Mouse (Mus musculus) forebrain, embryonic 15.5 days (tissue): ENCODE results near the gene Bend5. TPM values are rescaled to one million over a fixed set of nuclear protein-coding genes. Genes with fewer than 3 reads are reported as not detected.

Experiments used
- ATAC-seq: fragments of 200-750 bp; cut with Nextera tagmentation; replicated peaks from 2 replicates; pipeline ENCODE4 v1.8.0; 2017; ENCODE audit warnings: mild to moderate bottlenecking, moderate TSS enrichment, moderate library complexity
- H3K27ac ChIP-seq: fragments of 300-500 bp; sonication (generic); replicated peaks from 2 replicates; pipeline ENCODE4 v1.5.1; 2015; ENCODE audit warnings: mild to moderate bottlenecking, inconsistent platforms
- H3K27me3 ChIP-seq: fragments of 300-500 bp; sonication (generic); 2 replicates; pipeline ENCODE4 v1.6.1; 2015; ENCODE audit warnings: inconsistent platforms
- H3K36me3 ChIP-seq: fragments of 300-500 bp; sonication (generic); 2 replicates; pipeline ENCODE4 v1.6.1; 2015; ENCODE audit warnings: mild to moderate bottlenecking, inconsistent platforms
- H3K4me1 ChIP-seq: fragments of 300-500 bp; sonication (generic); 2 replicates; pipeline ENCODE4 v1.6.1; 2015; ENCODE audit warnings: inconsistent platforms
- H3K4me2 ChIP-seq: fragments of 300-500 bp; sonication (generic); replicated peaks from 2 replicates; pipeline ENCODE4 v1.6.1; 2015; ENCODE audit warnings: mild to moderate bottlenecking, inconsistent platforms
- H3K4me3 ChIP-seq: fragments of 300-500 bp; sonication (generic); 2 replicates; pipeline ENCODE4 v1.5.1; 2015; ENCODE audit warnings: mild to moderate bottlenecking, inconsistent platforms
- H3K9ac ChIP-seq: fragments of 300-500 bp; sonication (generic); replicated peaks from 2 replicates; pipeline ENCODE4 v1.6.1; 2015; ENCODE audit warnings: mild to moderate bottlenecking, inconsistent platforms
- H3K9me3 ChIP-seq: fragments of 300-500 bp; sonication (generic); 2 replicates; pipeline ENCODE4 v1.6.1; 2016; ENCODE audit warnings: inconsistent platforms
- WGBS: fragments of 180-500 bp; shearing (Covaris S2); methylation state at CpG from one replicate; pipeline ENCODE4 v1.1.7; 2015; ENCODE audit warnings: mixed read lengths; 5-methylcytosine and 5-hydroxymethylcytosine counted together
- polyA plus RNA-seq: library from polyadenylated mRNA; unstranded; fragments of >200 nt; fragmentation: Nextera tagmentation; extraction: Ambion mirVana; gene quantifications from 2 replicates; pipeline ENCODE4 v1.2.1, GENCODE M21; 2015

The Bend5 gene
- polyA plus RNA-seq, 1 experiment from 2014 or later = 59.8 TPM

- ATAC-seq = peak; percentile 62; the same call in 1 of the 2 replicates
- 75% methylated on average over 2 of the region's 2 CpGs for WGBS
- Histone ChIP-seq H3K9ac (no peak overlapping the region), H3K9me3 (no peaks in the 10 kb centered on the region), H3K27ac (0 out of 2 replicates have a peak overlapping the region, but pooled peaks have one; percentile 37), H3K4me3 (no peak overlapping the region), H3K36me3 (no peaks in the 10 kb centered on the region), H3K4me1 (peaks cover 13% of the 10 kb centered on the region), H3K27me3 (0 out of 2 replicates have a peak, but pooled peaks cover 2% of the 10 kb centered on the region), H3K4me2 (no peak overlapping the region)
Observed at GRCm38 (mm10) chr4:111467293-111467773, 52.5 kb downstream of the Bend5 start.

- 0 out of 2 replicates have a peak overlapping the region, but pooled peaks have one; percentile 37 for H3K27ac ChIP-seq
- H3K4me2 ChIP-seq = no peak overlapping the region
- H3K9me3 ChIP-seq = no peaks in the 10 kb centered on the region
- H3K9ac ChIP-seq = no peak overlapping the region
- no peak overlapping the region for H3K4me3 ChIP-seq
- no peaks in the 10 kb centered on the region for H3K36me3 ChIP-seq
- WGBS = 84% methylated on average over 4 of the region's 4 CpGs
- peaks cover 17% of the 10 kb centered on the region for H3K4me1 ChIP-seq
- ATAC-seq = no peak
- H3K27me3 ChIP-seq = 0 out of 2 replicates have a peak, but pooled peaks cover 2% of the 10 kb centered on the region
Observed at GRCm38 (mm10) chr4:111467796-111468195, 53.0 kb downstream of the Bend5 start.

DNA sequence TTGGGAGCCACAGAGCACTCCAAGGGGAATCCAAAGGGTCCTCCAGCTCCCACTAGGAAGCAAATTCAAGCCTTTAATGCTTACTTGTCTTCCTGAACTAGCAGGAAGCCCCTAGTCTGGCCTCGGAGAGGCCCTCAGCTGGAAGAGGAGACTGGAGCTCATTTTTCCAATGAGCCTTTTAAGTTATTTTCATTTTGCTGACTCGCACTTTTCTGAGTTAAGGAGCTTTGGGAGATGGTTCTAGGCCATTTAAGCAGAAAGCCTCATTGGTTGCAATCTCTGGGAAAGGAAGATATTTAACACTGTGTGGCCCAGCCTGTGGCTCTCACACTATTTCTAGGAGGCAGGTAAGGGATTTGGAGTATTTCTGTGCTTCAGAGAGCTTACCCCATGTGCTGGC is 55.0 kb downstream of the Bend5 start:
- peaks cover 23% of the 10 kb centered on the region for H3K4me1 ChIP-seq
- H3K27ac ChIP-seq = no peak overlapping the region
- WGBS = 79% methylated on average over 2 of the region's 2 CpGs
- no peaks in the 10 kb centered on the region for H3K36me3 ChIP-seq
- no peak overlapping the region for H3K4me3 ChIP-seq
- no peak overlapping the region for H3K4me2 ChIP-seq
- H3K27me3 ChIP-seq = 0 out of 2 replicates have a peak, but pooled peaks cover 2% of the 10 kb centered on the region
- H3K9me3 ChIP-seq = no peaks in the 10 kb centered on the region
- no peak for ATAC-seq
- H3K9ac ChIP-seq = no peak overlapping the region

DNA sequence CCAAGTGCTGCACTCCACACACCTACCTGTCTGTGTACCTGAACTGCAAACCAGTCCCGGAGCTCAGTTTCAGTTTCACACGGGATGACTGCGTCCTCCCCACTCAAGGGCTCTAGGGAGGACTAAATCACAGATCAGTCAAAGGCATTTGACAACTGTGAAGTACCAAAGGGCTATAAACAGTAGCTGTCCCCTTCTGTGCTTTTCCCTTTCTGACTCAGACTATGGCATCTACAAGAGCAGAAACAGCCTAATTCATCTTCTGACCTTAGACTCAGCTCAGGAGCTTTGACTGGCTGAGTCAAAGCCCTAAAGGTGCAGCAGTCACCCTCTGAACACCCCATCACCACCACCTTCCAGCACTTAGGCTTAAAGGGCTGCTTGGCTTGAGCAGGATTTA is 56.9 kb downstream of the Bend5 start:
- Histone ChIP-seq H3K4me2 (no peak overlapping the region), H3K9me3 (no peaks in the 10 kb centered on the region), H3K36me3 (no peaks in the 10 kb centered on the region), H3K4me3 (no peak overlapping the region), H3K9ac (no peak overlapping the region), H3K27me3 (0 out of 2 replicates have a peak, but pooled peaks cover 2% of the 10 kb centered on the region), H3K27ac (no peak overlapping the region), H3K4me1 (peaks cover 23% of the 10 kb centered on the region)
- WGBS = 89% methylated on average over 3 of the region's 3 CpGs
- ATAC-seq = no peak

DNA sequence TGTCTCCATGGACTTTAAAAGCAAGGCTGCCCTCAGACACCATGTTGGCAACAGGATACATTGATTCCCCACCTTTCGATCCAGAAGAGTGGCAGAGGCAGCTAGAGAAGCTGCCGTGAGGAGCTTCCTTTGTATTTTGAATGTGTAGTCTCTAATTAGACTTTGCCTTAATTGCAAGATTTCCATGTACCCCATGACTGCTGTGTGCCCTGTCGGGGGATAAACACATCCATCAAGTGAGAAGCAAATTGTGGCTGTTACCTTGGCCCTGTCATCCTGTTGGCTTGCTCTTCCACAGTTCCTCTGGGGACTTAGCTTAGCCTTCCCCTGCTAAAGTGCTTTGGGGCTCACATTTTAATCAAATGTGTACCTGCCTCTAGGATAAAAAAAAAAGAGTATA is 57.7 kb downstream of the Bend5 start:
- no peak for ATAC-seq
- H3K4me3 ChIP-seq = no peak overlapping the region
- 17% methylated on average over 3 of the region's 3 CpGs for WGBS
- H3K9me3 ChIP-seq = no peaks in the 10 kb centered on the region
- H3K9ac ChIP-seq = no peak overlapping the region
- H3K4me1 ChIP-seq = peaks cover 18% of the 10 kb centered on the region
- H3K27ac ChIP-seq = no peak overlapping the region
- 0 out of 2 replicates have a peak, but pooled peaks cover 2% of the 10 kb centered on the region for H3K27me3 ChIP-seq
- no peaks in the 10 kb centered on the region for H3K36me3 ChIP-seq
- no peak overlapping the region for H3K4me2 ChIP-seq

- Histone ChIP-seq H3K9me3 (no peaks in the 10 kb centered on the region), H3K9ac (no peak overlapping the region), H3K4me1 (peaks cover 15% of the 10 kb centered on the region; the same call in 1 of the 2 replicates), H3K4me2 (no peak overlapping the region), H3K27ac (no peak overlapping the region), H3K27me3 (0 out of 2 replicates have a peak, but pooled peaks cover 2% of the 10 kb centered on the region), H3K4me3 (no peak overlapping the region), H3K36me3 (no peaks in the 10 kb centered on the region)
- ATAC-seq = no peak
- WGBS = 61% methylated on average over 1 of the region's 1 CpGs
Observed at GRCm38 (mm10) chr4:111473014-111473413, 58.2 kb downstream of the Bend5 start.

DNA sequence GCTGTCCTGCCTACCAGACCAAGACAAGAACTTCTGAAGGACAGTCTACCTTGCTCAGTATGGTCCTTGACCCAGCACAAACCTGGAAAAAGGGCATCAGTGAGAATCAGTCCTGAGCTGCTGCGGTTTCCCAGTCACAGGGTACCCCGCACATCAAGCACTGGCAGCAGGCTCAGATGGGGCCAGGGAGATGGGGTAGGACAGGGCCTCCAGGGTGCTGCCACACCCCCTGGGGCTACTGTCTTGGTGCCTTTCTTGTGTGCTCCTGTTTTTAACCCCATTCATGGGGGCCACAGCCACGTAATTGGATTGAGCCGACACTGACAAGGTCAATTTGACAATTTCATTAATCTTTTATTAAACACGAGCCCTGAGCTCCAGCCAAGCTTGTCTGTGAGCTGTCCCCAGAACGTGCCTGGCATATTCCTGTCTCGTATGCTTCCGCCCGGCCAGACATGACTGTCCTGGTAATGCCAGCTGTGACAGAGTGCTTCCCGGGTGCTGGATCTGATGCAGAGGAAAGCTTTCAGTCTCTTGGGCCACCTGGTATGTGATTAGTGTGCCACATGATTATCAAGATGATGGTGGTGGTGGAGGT is 60.7 kb downstream of the Bend5 start:
- ATAC-seq = peak; percentile 27; the same call in 1 of the 2 replicates
- 36% methylated on average over 10 of the region's 10 CpGs for WGBS
- no peak overlapping the region for H3K27ac ChIP-seq
- H3K9ac ChIP-seq = no peak overlapping the region
- no peaks in the 10 kb centered on the region for H3K9me3 ChIP-seq
- no peak overlapping the region for H3K4me2 ChIP-seq
- peaks cover 15% of the 10 kb centered on the region; the same call in 1 of the 2 replicates for H3K4me1 ChIP-seq
- no peak overlapping the region for H3K4me3 ChIP-seq
- H3K27me3 ChIP-seq = 0 out of 2 replicates have a peak, but pooled peaks cover 2% of the 10 kb centered on the region
- no peaks in the 10 kb centered on the region for H3K36me3 ChIP-seq

DNA sequence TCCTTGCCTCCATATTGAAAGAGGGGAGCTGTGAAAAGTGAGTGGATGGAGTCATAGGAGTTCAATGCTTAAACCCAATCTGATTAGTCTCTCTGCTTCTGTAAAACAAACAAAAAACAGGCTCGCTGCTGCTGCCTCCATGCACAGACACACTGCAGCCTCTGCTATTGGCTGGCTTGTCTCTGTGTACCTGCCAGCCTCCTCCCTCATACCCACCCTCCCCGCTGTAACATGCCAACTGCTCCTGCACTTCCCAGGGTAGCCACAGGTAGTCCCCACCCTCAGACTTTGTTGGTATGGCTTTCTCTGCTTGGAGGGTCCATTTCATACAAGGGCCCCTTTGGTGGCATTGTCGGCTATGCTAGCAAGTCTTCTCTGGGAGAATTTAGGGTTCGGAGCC is 62.7 kb downstream of the Bend5 start:
- Histone ChIP-seq H3K4me3 (no peak overlapping the region), H3K27me3 (no peaks in the 10 kb centered on the region), H3K9me3 (no peaks in the 10 kb centered on the region), H3K9ac (no peak overlapping the region), H3K27ac (no peak overlapping the region), H3K4me2 (no peak overlapping the region), H3K4me1 (peaks cover 9% of the 10 kb centered on the region; the same call in 1 of the 2 replicates), H3K36me3 (no peaks in the 10 kb centered on the region)
- no peak; the same call in 1 of the 2 replicates for ATAC-seq
- WGBS = 28% methylated on average over 4 of the region's 4 CpGs

GRCm38 (mm10) chr4:111483499-111483898 is 68.7 kb downstream of the Bend5 start:
- Histone ChIP-seq H3K36me3 (no peaks in the 10 kb centered on the region), H3K27me3 (no peaks in the 10 kb centered on the region), H3K4me1 (no peaks in the 10 kb centered on the region), H3K4me2 (no peak overlapping the region), H3K4me3 (no peak overlapping the region), H3K9ac (no peak overlapping the region), H3K27ac (no peak overlapping the region), H3K9me3 (no peaks in the 10 kb centered on the region)
- WGBS = 84% methylated on average over 5 of the region's 5 CpGs
- ATAC-seq = no peak

DNA sequence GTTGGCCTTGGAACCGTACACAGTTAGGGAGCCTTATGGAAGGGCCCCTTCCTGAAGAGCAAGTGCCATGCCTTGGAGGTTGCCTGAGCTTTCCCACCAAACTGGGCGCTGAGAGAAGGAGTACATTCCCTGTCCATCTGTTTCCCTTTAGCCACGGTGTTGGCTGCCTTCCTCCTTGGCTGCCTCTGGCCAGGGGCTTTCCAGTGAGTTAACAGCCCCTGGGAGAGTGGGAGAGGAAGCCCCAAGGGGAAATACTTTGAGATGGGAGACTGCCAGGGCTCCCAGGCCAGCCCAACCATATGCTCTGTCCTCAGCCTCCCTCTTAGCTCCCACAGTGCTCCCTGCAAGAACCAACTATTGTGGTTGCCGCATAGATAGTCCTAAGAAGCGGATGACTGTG is 70.4 kb downstream of the Bend5 start:
- H3K36me3 ChIP-seq = no peaks in the 10 kb centered on the region
- no peaks in the 10 kb centered on the region for H3K4me1 ChIP-seq
- no peak overlapping the region for H3K4me2 ChIP-seq
- H3K27me3 ChIP-seq = no peaks in the 10 kb centered on the region
- ATAC-seq = peak; percentile 58
- WGBS = 74% methylated on average over 5 of the region's 5 CpGs
- no peak overlapping the region for H3K9ac ChIP-seq
- no peak overlapping the region for H3K27ac ChIP-seq
- H3K4me3 ChIP-seq = no peak overlapping the region
- no peaks in the 10 kb centered on the region for H3K9me3 ChIP-seq

DNA sequence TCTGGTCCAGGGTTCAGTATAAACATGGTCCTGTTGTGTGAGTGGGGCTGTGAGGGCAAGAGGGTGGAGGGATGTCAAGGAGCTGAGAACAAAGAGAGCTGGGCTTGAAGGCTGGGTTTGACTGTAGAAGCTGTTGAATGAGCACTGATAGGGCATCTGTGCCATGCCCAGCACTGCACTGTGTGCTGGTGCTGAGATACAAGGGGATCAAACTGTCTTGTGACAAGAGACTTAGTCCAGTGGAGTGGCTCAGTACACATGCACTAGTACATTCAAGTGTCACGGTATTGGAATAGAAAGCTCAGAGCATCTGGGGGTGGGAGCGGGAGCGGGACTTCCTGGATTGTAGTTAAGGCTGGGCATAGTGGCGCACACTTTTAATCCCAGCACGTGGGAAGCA is 71.4 kb downstream of the Bend5 start:
- Histone ChIP-seq H3K4me1 (no peaks in the 10 kb centered on the region), H3K4me3 (no peak overlapping the region), H3K9me3 (no peaks in the 10 kb centered on the region), H3K27ac (no peak overlapping the region), H3K27me3 (no peaks in the 10 kb centered on the region), H3K9ac (no peak overlapping the region), H3K36me3 (no peaks in the 10 kb centered on the region), H3K4me2 (no peak overlapping the region)
- 71% methylated on average over 5 of the region's 5 CpGs for WGBS
- ATAC-seq = no peak

DNA sequence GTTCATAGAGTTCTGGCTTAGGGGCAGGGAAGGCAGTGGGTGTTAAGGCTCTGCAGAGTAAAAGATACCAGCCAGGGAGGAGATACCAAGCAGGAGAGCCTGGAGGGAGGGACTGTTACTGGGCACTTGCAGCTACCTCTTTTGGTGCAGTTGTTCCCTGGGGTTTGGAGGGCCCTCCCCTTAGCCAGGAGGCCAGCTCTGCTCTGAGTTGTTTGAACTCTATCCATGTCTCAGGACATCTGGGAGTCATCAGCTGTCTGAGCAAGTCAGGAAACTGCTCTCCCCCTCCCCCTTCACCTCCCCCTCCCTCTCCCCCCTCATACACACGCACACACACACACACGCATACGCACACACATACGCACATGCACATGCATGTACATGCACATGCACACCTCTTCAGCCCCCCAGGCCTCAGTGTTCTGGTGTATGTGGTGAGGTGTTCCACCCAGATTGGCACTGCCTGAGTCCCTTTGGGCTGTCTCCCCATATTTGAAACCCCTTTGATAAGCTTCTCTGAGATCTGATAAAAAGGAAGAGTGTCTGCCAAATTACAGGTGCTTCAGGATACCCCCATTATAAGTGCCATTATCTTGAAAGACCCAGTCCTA is 72.5 kb downstream of the Bend5 start:
- no peak for ATAC-seq
- Histone ChIP-seq H3K4me3 (no peak overlapping the region), H3K9ac (no peak overlapping the region), H3K4me2 (no peak overlapping the region), H3K9me3 (no peaks in the 10 kb centered on the region), H3K4me1 (no peaks in the 10 kb centered on the region), H3K36me3 (no peaks in the 10 kb centered on the region), H3K27me3 (no peaks in the 10 kb centered on the region), H3K27ac (no peak overlapping the region)
- 93% methylated on average over 4 of the region's 4 CpGs for WGBS
